Mouse (Mus musculus) forebrain, embryonic 15.5 days (tissue): ENCODE results near the gene Ldlrad3. TPM values are rescaled to one million over a fixed set of nuclear protein-coding genes. Genes with fewer than 3 reads are reported as not detected.
A peak's percentile ranks its signal among the peaks of the same experiment; 100 is the strongest.

ENCODE experiments used
- ATAC-seq: fragments of 200-750 bp; cut with Nextera tagmentation; replicated peaks from 2 replicates; pipeline ENCODE4 v1.8.0; 2017; ENCODE audit warnings: mild to moderate bottlenecking, moderate TSS enrichment, moderate library complexity
- H3K27ac ChIP-seq: fragments of 300-500 bp; sonication (generic); replicated peaks from 2 replicates; pipeline ENCODE4 v1.5.1; 2015; ENCODE audit warnings: mild to moderate bottlenecking, inconsistent platforms
- H3K27me3 ChIP-seq: fragments of 300-500 bp; sonication (generic); 2 replicates; pipeline ENCODE4 v1.6.1; 2015; ENCODE audit warnings: inconsistent platforms
- H3K36me3 ChIP-seq: fragments of 300-500 bp; sonication (generic); 2 replicates; pipeline ENCODE4 v1.6.1; 2015; ENCODE audit warnings: mild to moderate bottlenecking, inconsistent platforms
- H3K4me1 ChIP-seq: fragments of 300-500 bp; sonication (generic); 2 replicates; pipeline ENCODE4 v1.6.1; 2015; ENCODE audit warnings: inconsistent platforms
- H3K4me2 ChIP-seq: fragments of 300-500 bp; sonication (generic); replicated peaks from 2 replicates; pipeline ENCODE4 v1.6.1; 2015; ENCODE audit warnings: mild to moderate bottlenecking, inconsistent platforms
- H3K4me3 ChIP-seq: fragments of 300-500 bp; sonication (generic); 2 replicates; pipeline ENCODE4 v1.5.1; 2015; ENCODE audit warnings: mild to moderate bottlenecking, inconsistent platforms
- H3K9ac ChIP-seq: fragments of 300-500 bp; sonication (generic); replicated peaks from 2 replicates; pipeline ENCODE4 v1.6.1; 2015; ENCODE audit warnings: mild to moderate bottlenecking, inconsistent platforms
- H3K9me3 ChIP-seq: fragments of 300-500 bp; sonication (generic); 2 replicates; pipeline ENCODE4 v1.6.1; 2016; ENCODE audit warnings: inconsistent platforms
- WGBS: fragments of 180-500 bp; shearing (Covaris S2); methylation state at CpG from one replicate; pipeline ENCODE4 v1.1.7; 2015; ENCODE audit warnings: mixed read lengths; 5-methylcytosine and 5-hydroxymethylcytosine counted together
- polyA plus RNA-seq: library from polyadenylated mRNA; unstranded; fragments of >200 nt; fragmentation: Nextera tagmentation; extraction: Ambion mirVana; gene quantifications from 2 replicates; pipeline ENCODE4 v1.2.1, GENCODE M21; 2015

The Ldlrad3 gene
- 30.0 and 31.1 TPM in 2 replicates for polyA plus RNA-seq

- WGBS, result under 1% methylated on average over 75 of the region's 77 CpGs
- Histone ChIP-seq H3K4me2 (peak within 1 kb of the TSS; percentile 76), H3K27me3 (no peaks in the 10 kb centered on the region), H3K9ac (peak within 1 kb of the TSS; percentile 72), H3K4me1 (peaks cover 23% of the 10 kb centered on the region), H3K27ac (peak within 1 kb of the TSS; percentile 81), H3K4me3 (peak within 1 kb of the TSS; percentile 57), H3K9me3 (no peaks in the 10 kb centered on the region), H3K36me3 (no peaks in the 10 kb centered on the region)
- ATAC-seq, result peak; percentile 94
Observed at GRCm38 (mm10) chr2:102185951-102186561, at the start of gene Ldlrad3. Gene Ldlrad3, minus strand, starts transcription at chr2:102186385.

DNA sequence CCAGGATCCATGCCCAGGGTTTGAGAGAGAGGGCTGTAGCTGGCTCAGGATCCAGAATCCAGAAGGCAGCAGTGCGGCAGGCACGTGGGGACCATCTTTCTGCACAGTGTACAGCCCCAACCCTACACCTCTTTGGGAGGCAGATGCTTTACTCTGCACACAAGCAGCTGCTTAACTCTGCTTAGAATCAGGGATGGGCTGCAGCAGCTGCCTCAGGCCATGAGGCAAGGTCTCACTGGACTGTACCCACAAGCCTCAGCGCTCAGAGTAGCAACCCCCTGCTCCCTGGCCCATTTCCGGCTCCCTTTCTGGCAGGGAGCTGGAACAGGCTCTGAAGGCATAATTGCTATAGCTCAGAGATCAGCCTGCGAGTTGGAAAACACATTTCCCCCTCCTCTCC, 45.3 kb upstream of the Ldlrad3 start:
- H3K27ac ChIP-seq, result peak overlapping the region; percentile 62
- 0 out of 2 replicates have a peak overlapping the region, but pooled peaks have one; percentile 14 for H3K9ac ChIP-seq
- 35% methylated on average over 5 of the region's 5 CpGs for WGBS

DNA sequence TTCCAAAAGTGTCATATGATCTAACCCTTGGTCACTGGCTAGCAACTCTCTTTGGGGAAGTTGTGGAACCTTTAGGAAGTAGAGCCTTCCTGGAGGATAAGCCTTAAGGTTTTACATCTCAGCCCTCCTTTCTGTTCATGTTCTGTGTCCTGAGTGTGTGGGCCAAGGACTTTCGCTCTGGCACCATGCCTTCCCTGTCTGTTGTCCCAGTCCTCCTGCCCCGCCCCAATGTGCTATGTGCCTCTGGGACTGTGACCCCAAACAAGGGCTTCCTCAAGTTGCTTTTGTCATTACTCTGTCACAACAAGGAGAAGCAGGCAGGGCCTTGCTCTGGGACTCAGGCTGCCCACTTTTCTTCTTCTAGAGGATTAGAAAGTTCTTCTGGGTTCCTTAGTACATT, 42.9 kb upstream of the Ldlrad3 start:
- Histone ChIP-seq H3K27ac (no peak overlapping the region), H3K9ac (no peak overlapping the region), H3K4me3 (no peak overlapping the region), H3K4me2 (no peak overlapping the region), H3K27me3 (no peaks in the 10 kb centered on the region), H3K36me3 (no peaks in the 10 kb centered on the region), H3K4me1 (peaks cover 12% of the 10 kb centered on the region), H3K9me3 (0 out of 2 replicates have a peak, but pooled peaks cover 3% of the 10 kb centered on the region)
- no peak for ATAC-seq
- 95% methylated on average over 2 of the region's 2 CpGs for WGBS

More for the DNA sequence above, 45.3 kb upstream of the Ldlrad3 start:
- no peaks in the 10 kb centered on the region for H3K27me3 ChIP-seq
- H3K4me1 ChIP-seq, result peaks cover 11% of the 10 kb centered on the region
- H3K4me2 ChIP-seq, result no peak overlapping the region
- no peak overlapping the region for H3K4me3 ChIP-seq
- ATAC-seq, result peak; percentile 87
- 0 out of 2 replicates have a peak, but pooled peaks cover 3% of the 10 kb centered on the region for H3K9me3 ChIP-seq
- H3K36me3 ChIP-seq, result no peaks in the 10 kb centered on the region

GRCm38 (mm10) chr2:102228331-102228730, 42.1 kb upstream of the Ldlrad3 start:
- ATAC-seq, result no peak
- Histone ChIP-seq H3K9me3 (0 out of 2 replicates have a peak, but pooled peaks cover 3% of the 10 kb centered on the region), H3K36me3 (no peaks in the 10 kb centered on the region), H3K27ac (no peak overlapping the region), H3K4me2 (no peak overlapping the region), H3K27me3 (no peaks in the 10 kb centered on the region), H3K4me1 (peaks cover 18% of the 10 kb centered on the region), H3K4me3 (no peak overlapping the region), H3K9ac (no peak overlapping the region)
- WGBS, result 68% methylated on average over 5 of the region's 5 CpGs

- Histone ChIP-seq H3K4me2 (no peak overlapping the region), H3K27me3 (no peaks in the 10 kb centered on the region), H3K4me1 (peaks cover 23% of the 10 kb centered on the region), H3K9ac (no peak overlapping the region), H3K9me3 (0 out of 2 replicates have a peak, but pooled peaks cover 3% of the 10 kb centered on the region), H3K36me3 (no peaks in the 10 kb centered on the region), H3K27ac (no peak overlapping the region), H3K4me3 (no peak overlapping the region)
- no peak for ATAC-seq
- 92% methylated on average over 8 of the region's 8 CpGs for WGBS
Observed at GRCm38 (mm10) chr2:102227839-102228238, 41.7 kb upstream of the Ldlrad3 start.

GRCm38 (mm10) chr2:102226274-102226673, 40.1 kb upstream of the Ldlrad3 start:
- Histone ChIP-seq H3K27me3 (no peaks in the 10 kb centered on the region), H3K27ac (no peak overlapping the region), H3K4me3 (no peak overlapping the region), H3K4me1 (peaks cover 16% of the 10 kb centered on the region), H3K36me3 (no peaks in the 10 kb centered on the region), H3K4me2 (no peak overlapping the region), H3K9me3 (0 out of 2 replicates have a peak, but pooled peaks cover 3% of the 10 kb centered on the region), H3K9ac (no peak overlapping the region)
- 65% methylated on average over 15 of the region's 15 CpGs for WGBS
- ATAC-seq, result no peak

DNA sequence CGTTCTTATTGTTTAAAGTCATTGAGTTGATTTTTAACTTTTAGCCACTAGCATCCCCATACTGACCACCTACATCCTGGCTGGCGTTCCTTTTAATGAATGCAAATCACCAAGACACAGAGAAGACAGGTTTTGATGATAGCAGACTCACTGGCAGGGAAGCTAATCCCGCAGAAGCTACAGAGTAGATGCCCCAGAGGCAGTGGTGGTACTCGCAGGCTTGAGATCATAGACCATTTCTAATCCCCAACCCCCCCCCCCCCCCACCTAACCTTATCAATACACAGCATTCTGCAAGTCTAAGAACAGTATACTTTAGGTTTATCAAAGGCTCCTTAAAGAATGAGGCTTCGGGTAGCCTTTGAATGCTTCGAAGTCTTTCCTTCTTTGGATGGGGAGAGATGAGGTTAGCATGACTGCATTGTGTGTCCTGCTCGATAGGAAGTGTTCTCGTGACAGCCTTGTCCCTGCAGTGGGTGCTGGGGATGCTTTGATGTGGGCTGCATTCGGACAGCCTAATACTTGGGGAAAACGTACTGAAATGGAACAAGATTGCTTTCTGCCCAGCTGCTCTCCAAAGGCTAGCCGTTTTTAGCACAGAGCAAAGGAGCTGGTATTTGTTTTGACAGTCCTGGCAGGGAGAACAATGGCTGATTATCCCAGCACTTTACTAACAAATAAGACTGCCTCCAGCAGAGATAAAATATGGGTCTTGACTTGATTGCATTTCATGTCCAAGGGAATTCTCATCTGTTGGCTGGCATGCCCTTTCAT, 37.4 kb upstream of the Ldlrad3 start:
- Histone ChIP-seq H3K36me3 (no peaks in the 10 kb centered on the region), H3K9me3 (no peaks in the 10 kb centered on the region), H3K4me2 (peak overlapping the region; percentile 9; the same call in 1 of the 2 replicates), H3K27me3 (no peaks in the 10 kb centered on the region), H3K27ac (no peak overlapping the region; the same call in 1 of the 2 replicates), H3K4me1 (peaks cover 16% of the 10 kb centered on the region), H3K9ac (no peak overlapping the region), H3K4me3 (no peak overlapping the region)
- ATAC-seq, result peak; percentile 56
- 2% methylated on average over 11 of the region's 11 CpGs for WGBS

DNA sequence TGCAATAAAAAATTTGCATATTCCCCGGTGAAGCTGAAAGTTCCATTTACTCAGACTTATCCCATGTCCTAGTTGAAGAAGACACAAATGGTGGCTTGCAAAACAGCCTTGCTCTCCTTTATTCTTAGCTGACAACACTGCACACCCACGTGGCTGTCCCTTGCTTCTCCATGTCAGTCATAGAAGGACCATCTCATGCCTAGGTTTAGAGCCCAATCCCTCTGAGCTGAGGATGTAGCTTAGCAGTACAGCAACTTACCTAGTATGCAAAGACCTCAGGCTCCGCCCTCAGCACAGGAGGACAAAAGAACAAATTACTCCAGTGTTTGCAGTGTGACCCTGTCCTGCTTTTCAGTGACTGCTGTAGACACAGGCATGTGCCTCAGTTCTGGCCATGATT, 36.6 kb upstream of the Ldlrad3 start:
- H3K27ac ChIP-seq, result no peak overlapping the region
- H3K4me2 ChIP-seq, result no peak overlapping the region
- peaks cover 16% of the 10 kb centered on the region for H3K4me1 ChIP-seq
- H3K9me3 ChIP-seq, result no peaks in the 10 kb centered on the region
- no peak overlapping the region for H3K4me3 ChIP-seq
- peak; percentile 21; the same call in 1 of the 2 replicates for ATAC-seq
- H3K36me3 ChIP-seq, result no peaks in the 10 kb centered on the region
- H3K9ac ChIP-seq, result no peak overlapping the region
- 61% methylated on average over 3 of the region's 3 CpGs for WGBS
- H3K27me3 ChIP-seq, result no peaks in the 10 kb centered on the region

GRCm38 (mm10) chr2:102216817-102217216, 30.6 kb upstream of the Ldlrad3 start:
- H3K4me2 ChIP-seq, result no peak overlapping the region
- no peak for ATAC-seq
- no peaks in the 10 kb centered on the region for H3K9me3 ChIP-seq
- H3K27ac ChIP-seq, result no peak overlapping the region
- H3K9ac ChIP-seq, result no peak overlapping the region
- no peaks in the 10 kb centered on the region for H3K36me3 ChIP-seq
- H3K4me1 ChIP-seq, result 0 out of 2 replicates have a peak, but pooled peaks cover 2% of the 10 kb centered on the region
- WGBS, result 95% methylated on average over 1 of the region's 1 CpGs
- H3K4me3 ChIP-seq, result no peak overlapping the region
- no peaks in the 10 kb centered on the region for H3K27me3 ChIP-seq

DNA sequence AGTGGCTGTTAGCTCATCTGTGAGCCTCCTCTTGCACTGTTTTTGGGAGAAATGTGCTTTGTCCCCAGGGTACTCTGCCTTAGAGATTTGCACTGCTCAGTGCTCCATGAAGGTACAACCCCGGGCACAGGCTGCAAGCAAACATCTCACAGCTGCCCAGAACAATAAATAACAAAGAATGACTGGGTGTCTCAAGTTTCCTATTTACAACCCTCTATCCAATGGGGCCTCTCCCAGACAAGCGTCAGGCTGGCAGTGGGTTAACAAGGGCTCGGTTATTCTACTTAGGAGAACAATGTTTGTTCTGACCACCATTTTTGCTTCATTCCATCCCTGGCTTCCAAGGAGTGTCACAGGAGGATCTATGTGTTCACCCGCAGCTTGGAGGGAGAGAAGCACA, 25.9 kb upstream of the Ldlrad3 start:
- Histone ChIP-seq H3K4me1 (no peaks in the 10 kb centered on the region), H3K4me2 (no peak overlapping the region), H3K9ac (no peak overlapping the region), H3K27me3 (no peaks in the 10 kb centered on the region), H3K9me3 (no peaks in the 10 kb centered on the region), H3K27ac (no peak overlapping the region), H3K36me3 (no peaks in the 10 kb centered on the region), H3K4me3 (no peak overlapping the region)
- no peak for ATAC-seq
- 16% methylated on average over 4 of the region's 4 CpGs for WGBS

DNA sequence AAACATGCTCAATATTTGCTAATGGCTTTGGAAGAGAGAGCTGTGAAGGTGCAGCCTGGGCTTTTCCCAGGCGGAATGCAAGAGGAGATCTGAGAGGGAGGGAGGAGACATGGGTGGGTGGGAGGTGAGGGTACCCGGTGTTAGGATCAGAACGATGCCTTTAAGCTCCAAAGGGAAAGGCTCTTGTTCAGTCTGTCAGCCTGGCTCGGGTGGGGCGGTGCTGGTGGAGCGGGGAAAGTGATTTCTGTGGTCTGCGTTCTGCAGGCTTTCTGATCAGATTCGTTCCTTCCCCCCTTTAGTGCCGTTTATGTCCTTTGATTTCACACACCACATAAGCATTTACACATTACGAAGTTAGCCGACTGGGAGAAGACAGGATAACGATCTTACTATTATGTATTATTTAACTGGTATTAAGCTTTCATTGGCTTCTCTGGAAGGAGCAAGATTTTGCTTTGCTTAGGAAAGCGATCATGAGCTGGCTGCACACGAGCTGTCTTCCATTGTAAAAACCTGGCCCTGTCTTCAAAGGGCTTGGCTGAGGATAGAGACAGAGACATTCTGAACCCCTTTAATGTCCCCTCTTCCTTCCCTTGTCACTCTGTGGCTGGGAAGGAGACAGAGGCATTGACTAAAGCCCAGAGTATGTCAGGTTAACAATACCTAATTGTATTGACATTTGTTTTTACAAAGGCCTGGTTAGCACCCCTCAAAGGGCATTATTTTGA, 19.7 kb upstream of the Ldlrad3 start:
- H3K27ac ChIP-seq, result peak overlapping the region; percentile 37; the same call in 1 of the 2 replicates
- no peaks in the 10 kb centered on the region for H3K36me3 ChIP-seq
- H3K9me3 ChIP-seq, result no peaks in the 10 kb centered on the region
- H3K9ac ChIP-seq, result peak overlapping the region; percentile 19; the same call in 1 of the 2 replicates
- ATAC-seq, result peak; percentile 71; the same call in 1 of the 2 replicates
- 1% methylated on average over 14 of the region's 14 CpGs for WGBS
- H3K4me3 ChIP-seq, result 0 out of 2 replicates have a peak overlapping the region, but pooled peaks have one; percentile 11
- peak overlapping the region; percentile 39 for H3K4me2 ChIP-seq
- H3K4me1 ChIP-seq, result peaks cover 17% of the 10 kb centered on the region
- no peaks in the 10 kb centered on the region for H3K27me3 ChIP-seq

DNA sequence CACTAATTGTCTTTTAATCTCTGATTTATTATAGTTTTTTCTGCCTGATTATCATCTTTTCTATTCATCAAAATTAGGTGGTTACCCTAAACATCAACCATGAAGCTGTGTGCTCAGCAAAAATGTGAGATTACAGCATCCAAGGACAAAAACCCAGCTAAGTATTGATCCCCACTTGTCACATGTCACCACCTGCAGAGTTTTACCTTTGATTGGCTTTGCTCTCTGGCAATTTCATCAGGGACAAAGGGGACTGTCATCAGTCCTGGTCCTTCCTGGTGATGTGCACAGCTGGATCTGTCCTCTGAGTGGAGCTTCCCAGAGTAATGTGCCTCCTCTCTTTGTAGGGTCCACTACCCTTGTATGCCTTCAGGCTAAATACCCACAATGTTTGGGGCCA, 17.3 kb upstream of the Ldlrad3 start:
- H3K36me3 ChIP-seq, result no peaks in the 10 kb centered on the region
- no peak overlapping the region for H3K27ac ChIP-seq
- no peaks in the 10 kb centered on the region for H3K27me3 ChIP-seq
- no peaks in the 10 kb centered on the region for H3K9me3 ChIP-seq
- no peak overlapping the region for H3K4me2 ChIP-seq
- H3K4me1 ChIP-seq, result peaks cover 17% of the 10 kb centered on the region
- ATAC-seq, result no peak
- no peak overlapping the region for H3K9ac ChIP-seq
- no peak overlapping the region for H3K4me3 ChIP-seq
